25 mouse cellular contexts compared by ENCODE assay signal in the genomic region with DNA sequence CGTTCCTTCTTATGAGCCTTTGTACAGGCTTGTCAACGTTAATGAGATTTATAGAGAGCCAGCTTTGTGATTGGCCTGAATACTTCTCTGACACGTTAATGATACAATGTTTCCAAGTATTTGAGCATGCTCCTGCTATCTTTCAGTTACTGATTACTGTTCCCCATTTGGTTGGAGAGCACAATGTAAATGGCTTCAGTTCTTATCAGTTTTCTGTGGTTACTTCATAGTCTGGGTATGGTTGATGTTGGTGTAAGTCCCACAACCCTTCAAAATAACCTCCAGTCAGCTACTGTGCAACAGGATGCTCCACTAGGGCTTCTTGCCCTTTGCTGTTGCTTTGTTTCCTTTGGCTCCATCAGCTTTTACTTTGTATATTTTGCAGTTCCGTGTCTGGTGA.
DNase-seq lines count a peak whose midpoint lies in the region; ATAC-seq and TF ChIP-seq lines count a peak whose summit lies in the region.
"Had no signal": no experiment of that assay in that cellular context is flagged by ENCODE, and none has a peak within 500 bp of the region (broad histone marks: within the 10 kb centered on the region; RNA-seq: fewer than 3 reads in every experiment).

No protein-coding gene starts in this region.

- no peaks in the 10 kb centered on the region for H3K27me3 ChIP-seq in heart, embryonic 12.5 days (replicated peaks)
- no peaks in the 10 kb centered on the region for H3K27me3 ChIP-seq in heart, postnatal 0 days (ENCODE audit: control insufficient read depth, insufficient read depth, low read length)
- no peaks in the 10 kb centered on the region for H3K27me3 ChIP-seq in stomach, postnatal 0 days (ENCODE audit: control insufficient read depth, insufficient read depth, low read length)
- H3K27me3 ChIP-seq: hindbrain, embryonic 13.5 days; lung, embryonic 15.5 days had no signal

- H3K9me3 ChIP-seq in heart, embryonic 12.5 days (replicated peaks): no peaks in the 10 kb centered on the region
- no peaks in the 10 kb centered on the region for H3K9me3 ChIP-seq in heart, postnatal 0 days (replicated peaks; ENCODE audit: control insufficient read depth, low read length)
- no peaks in the 10 kb centered on the region for H3K9me3 ChIP-seq in stomach, postnatal 0 days (ENCODE audit: control insufficient read depth, low read length)
- H3K9me3 ChIP-seq: hindbrain, embryonic 13.5 days; lung, embryonic 15.5 days had no signal

- no peak for DNase-seq in heart, postnatal 4 days
- DNase-seq in heart, postnatal 0 days (ENCODE audit: low spot score): peak; percentile 61
- DNase-seq in heart, postnatal 25 days (ENCODE audit: low spot score): no peak
- peak; percentile 2 for DNase-seq in kidney, postnatal 14 days
- no peak for DNase-seq in kidney, adult 11 months
- no peak for DNase-seq in stomach, postnatal 0 days (ENCODE audit: low spot score)
- DNase-seq: adrenal gland, adult 8-10 months; cerebellum, adult 2 months; cerebellum, postnatal 14 days; gastrocnemius, adult 2 months; gastrocnemius, postnatal 36 days; heart, postnatal 36 days; kidney, postnatal 25 days; liver; midbrain, embryonic 14.5 days; thymus, adult 18-20 months; thymus, postnatal 25 days had no signal

- 0 out of 2 replicates have a peak, but pooled peaks have one; percentile 18 for ATAC-seq in heart, embryonic 12.5 days (ENCODE audit: insufficient number of reproducible peaks, low FRiP score)
- peak; percentile 84 for ATAC-seq in heart, postnatal 0 days (ENCODE audit: insufficient read depth, low read depth)
- peak; percentile 80 for ATAC-seq in stomach, postnatal 0 days (ENCODE audit: low FRiP score, low TSS enrichment)
- ATAC-seq: forebrain, embryonic 16.5 days; intestine, embryonic 16.5 days had no signal

- intact Hi-C loops in heart, postnatal 25 days (cut with DNase I): no loop called here

- H3K4me3 ChIP-seq in heart, embryonic 12.5 days: no peak overlapping the region
- H3K4me3 ChIP-seq in heart, postnatal 0 days (ENCODE audit: low read depth, low read length): no peak overlapping the region
- H3K4me3 ChIP-seq in stomach, postnatal 0 days (ENCODE audit: low read depth, low read length): no peak overlapping the region
- H3K4me3 ChIP-seq: erythroblast, embryonic 14.5 days; gastrocnemius, adult 2 months; hindbrain, embryonic 13.5 days; lung, embryonic 15.5 days had no signal

- H3K9ac ChIP-seq in heart, embryonic 12.5 days: no peak overlapping the region
- H3K9ac ChIP-seq in heart, postnatal 0 days (replicated peaks; ENCODE audit: low read depth, low read length): no peak overlapping the region
- H3K9ac ChIP-seq in stomach, postnatal 0 days (ENCODE audit: low read length): no peak overlapping the region
- H3K9ac ChIP-seq: hindbrain, embryonic 13.5 days; liver, embryonic 14.5 days; lung, embryonic 15.5 days had no signal

- no peaks in the 10 kb centered on the region for H3K36me3 ChIP-seq in heart, embryonic 12.5 days
- H3K36me3 ChIP-seq in heart, postnatal 0 days (replicated peaks; ENCODE audit: control insufficient read depth, insufficient read depth, low read length): no peaks in the 10 kb centered on the region
- H3K36me3 ChIP-seq in stomach, postnatal 0 days (ENCODE audit: control insufficient read depth, insufficient read depth, low read length): no peaks in the 10 kb centered on the region; the same call in 1 of the 2 replicates
- H3K36me3 ChIP-seq: G1E; hindbrain, embryonic 13.5 days; lung, embryonic 15.5 days had no signal

- peaks cover 13% of the 10 kb centered on the region for H3K4me1 ChIP-seq in heart, embryonic 12.5 days (replicated peaks)
- peaks cover 9% of the 10 kb centered on the region for H3K4me1 ChIP-seq in heart, postnatal 0 days (ENCODE audit: control insufficient read depth, insufficient read depth)
- H3K4me1 ChIP-seq in stomach, postnatal 0 days (replicated peaks; ENCODE audit: control insufficient read depth, insufficient read depth): no peaks in the 10 kb centered on the region
- H3K4me1 ChIP-seq: hindbrain, embryonic 13.5 days; lung, embryonic 15.5 days had no signal

- no peak for TF ChIP-seq EP300 in heart, postnatal 0 days (IDR thresholded peaks at IDR 0.05; ENCODE audit: low read depth)
- TF ChIP-seq EP300 in stomach, postnatal 0 days (optimal IDR thresholded peaks at IDR 0.05): no peak

- no peak for TF ChIP-seq CTCF in heart, postnatal 0 days (IDR thresholded peaks at IDR 0.05; ENCODE audit: low read depth)
- no peak for TF ChIP-seq CTCF in stomach, postnatal 0 days (IDR thresholded peaks at IDR 0.05; ENCODE audit: low read depth)

- no peak overlapping the region for H3K4me2 ChIP-seq in heart, embryonic 12.5 days
- no peak overlapping the region for H3K4me2 ChIP-seq in heart, postnatal 0 days (ENCODE audit: low read depth, low read length)
- H3K4me2 ChIP-seq in stomach, postnatal 0 days (replicated peaks; ENCODE audit: low read depth): no peak overlapping the region
- H3K4me2 ChIP-seq: hindbrain, embryonic 13.5 days; lung, embryonic 15.5 days had no signal

- WGBS in heart, embryonic 12.5 days: 38% methylated on average over 4 of the region's 4 CpGs
- WGBS in heart, postnatal 0 days: 22% methylated on average over 4 of the region's 4 CpGs
- 48% methylated on average over 4 of the region's 4 CpGs for WGBS in stomach, postnatal 0 days

- H3K27ac ChIP-seq in heart, embryonic 12.5 days (ENCODE audit: poor library complexity, severe bottlenecking): peak overlapping the region; percentile 49; the same call in 1 of the 2 replicates
- peak overlapping the region; percentile 33 for H3K27ac ChIP-seq in heart, postnatal 0 days (ENCODE audit: low read depth)
- H3K27ac ChIP-seq in stomach, postnatal 0 days (replicated peaks): no peak overlapping the region
- H3K27ac ChIP-seq: gastrocnemius, adult 2 months; hindbrain, embryonic 13.5 days; liver, embryonic 14.5 days; lung, embryonic 15.5 days had no signal

Comparison
In these comparisons a context has a peak if more than half of its experiments do, and no peak if none do; other contexts are left out.
1. DNase-seq: peak in heart, postnatal 0 days (single experiment) and kidney, postnatal 14 days (single experiment); none in heart, postnatal 4 days (single experiment), heart, postnatal 25 days (single experiment), kidney, adult 11 months (single experiment) and stomach, postnatal 0 days (single experiment).
2. ATAC-seq: peak in every context shown above with its lines; median percentile 84 in heart, postnatal 0 days; 80 in stomach, postnatal 0 days; 18 in heart, embryonic 12.5 days.